Mouse (Mus musculus): Measurements from ENCODE around the gene Mcm2.

Gene Mcm2

DNA sequence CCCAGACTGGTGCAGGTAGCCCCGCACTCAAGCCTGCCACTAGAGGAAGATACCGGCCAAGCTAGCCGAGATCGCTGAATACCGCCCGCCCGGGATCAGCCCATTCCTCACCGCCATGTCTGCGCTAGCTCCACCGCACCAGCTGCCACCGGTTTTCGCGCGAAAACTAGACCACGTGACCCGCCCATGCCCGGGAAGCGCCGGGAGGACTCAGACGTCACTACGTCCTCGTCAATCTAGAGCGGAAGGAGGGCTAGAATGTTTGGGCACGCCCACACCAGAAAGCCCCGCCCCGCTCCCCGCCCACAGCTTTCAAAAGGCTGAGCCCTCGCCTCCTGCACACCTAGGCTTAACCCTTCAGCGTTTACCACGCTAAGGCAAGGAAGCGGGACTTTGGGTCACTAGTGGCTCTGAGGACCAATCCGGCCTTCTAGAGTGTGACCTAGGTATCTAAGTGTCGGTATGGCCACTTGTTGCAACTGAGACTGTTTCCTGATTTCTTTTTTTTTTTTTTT is at the start of gene Mcm2:
TSS of gene Mcm2 (minus strand) at position 247 of the 515 bp plus-strand sequence.
- peak; percentile 99 for DNase-seq (ENCODE audit: low read depth, low spot score)

DNA sequence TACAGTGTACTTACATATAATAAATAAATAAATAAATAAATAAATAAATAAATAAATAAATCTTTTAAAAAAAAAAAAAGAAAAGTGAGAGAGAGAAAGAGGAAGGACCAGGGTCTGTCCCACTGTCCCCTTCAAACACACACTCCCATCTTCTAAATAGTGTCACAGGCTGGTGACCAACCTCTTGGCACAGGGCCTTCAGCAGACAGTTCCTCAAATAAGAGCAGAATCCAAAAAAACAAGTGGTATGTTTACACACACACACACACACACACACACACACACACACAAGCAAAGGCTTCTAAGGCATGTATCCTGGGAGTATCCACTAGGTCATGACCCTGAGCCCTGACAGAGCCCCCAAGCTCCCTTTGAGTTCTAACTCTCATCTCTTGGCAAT is 49.2 kb upstream of the Mcm2 start:
- no peak for DNase-seq (ENCODE audit: low read depth, low spot score)

DNA sequence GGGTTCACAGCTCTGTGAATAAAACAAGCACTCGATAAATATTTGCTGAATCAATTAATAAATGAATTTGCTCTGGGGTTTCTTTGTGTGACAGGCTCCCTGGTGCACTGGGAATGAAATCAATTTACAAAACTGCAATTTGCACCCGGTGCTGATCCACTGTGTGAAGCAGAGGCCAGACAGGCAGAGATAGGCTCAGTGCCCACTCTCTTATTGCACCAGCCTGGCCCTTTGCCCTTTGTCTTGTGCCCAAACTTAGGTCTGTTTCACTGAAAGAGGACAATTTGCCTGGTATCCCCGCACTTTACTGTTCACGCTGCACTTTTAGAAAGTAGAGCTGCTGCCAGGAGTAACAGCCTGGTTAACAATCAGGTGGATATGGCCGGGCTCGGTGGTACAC is 47.9 kb upstream of the Mcm2 start:
- no peak for DNase-seq (ENCODE audit: low read depth, low spot score)

DNA sequence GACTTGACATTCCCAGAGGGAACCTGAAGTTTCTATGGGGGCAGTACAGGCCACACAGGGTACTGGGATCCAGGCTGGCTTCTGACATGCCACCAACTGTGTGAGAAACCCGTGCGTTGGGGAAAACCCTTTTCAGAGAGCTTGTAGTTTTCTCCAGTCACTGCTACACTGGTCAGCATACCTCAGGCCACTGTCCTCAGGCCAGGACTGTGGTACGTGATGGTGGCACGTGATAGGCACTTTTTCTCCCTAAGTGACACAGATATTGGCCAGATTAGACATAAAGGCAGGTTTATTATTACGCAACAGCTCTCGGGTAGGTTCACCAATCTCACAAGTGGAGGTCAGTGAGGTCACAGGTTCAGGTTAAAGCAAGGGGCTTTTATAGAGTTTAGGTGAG is 45.1 kb upstream of the Mcm2 start:
- no peak for DNase-seq (ENCODE audit: low read depth, low spot score)

DNA sequence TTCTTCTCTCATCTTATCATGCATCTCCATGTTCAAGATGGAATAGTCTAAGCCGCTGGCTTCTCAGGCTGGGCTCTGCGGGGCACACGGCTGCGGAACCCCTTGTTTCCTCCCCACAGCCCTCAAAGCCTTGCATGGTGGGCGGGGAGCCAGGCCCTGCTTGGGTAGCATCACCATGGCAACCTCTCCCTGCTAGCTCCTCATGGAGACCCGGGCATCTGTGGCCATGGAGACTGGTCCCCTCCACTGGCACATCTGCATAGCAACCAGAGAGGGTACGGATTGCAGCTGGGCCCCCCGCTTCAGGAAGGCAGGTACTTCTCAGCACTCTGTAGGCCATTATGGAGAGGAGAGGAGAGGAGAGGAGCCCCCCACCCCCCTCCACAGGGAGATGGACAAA is 44.0 kb upstream of the Mcm2 start:
- DNase-seq (ENCODE audit: low read depth, low spot score) = no peak

DNA sequence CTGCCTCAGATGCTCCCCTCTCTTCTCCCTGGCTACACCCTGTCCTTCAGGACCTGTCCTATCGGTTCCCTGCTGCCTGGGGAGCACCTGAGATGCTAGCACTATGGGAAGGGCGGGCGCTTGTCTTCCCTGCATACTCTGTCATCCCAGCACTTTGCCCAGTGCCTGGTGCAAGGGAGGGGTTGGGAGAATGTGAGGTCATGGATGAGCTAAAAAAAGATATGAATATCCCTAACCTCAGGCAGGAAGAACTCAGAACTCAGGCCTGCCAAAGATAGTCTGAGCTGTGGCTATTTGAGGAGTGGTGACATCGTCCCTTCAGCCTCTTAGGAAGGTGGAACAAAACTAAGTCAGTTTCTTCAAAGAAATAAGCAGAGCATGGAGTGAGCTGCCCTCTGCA is 43.0 kb upstream of the Mcm2 start:
- DNase-seq (ENCODE audit: low read depth, low spot score) = no peak

DNA sequence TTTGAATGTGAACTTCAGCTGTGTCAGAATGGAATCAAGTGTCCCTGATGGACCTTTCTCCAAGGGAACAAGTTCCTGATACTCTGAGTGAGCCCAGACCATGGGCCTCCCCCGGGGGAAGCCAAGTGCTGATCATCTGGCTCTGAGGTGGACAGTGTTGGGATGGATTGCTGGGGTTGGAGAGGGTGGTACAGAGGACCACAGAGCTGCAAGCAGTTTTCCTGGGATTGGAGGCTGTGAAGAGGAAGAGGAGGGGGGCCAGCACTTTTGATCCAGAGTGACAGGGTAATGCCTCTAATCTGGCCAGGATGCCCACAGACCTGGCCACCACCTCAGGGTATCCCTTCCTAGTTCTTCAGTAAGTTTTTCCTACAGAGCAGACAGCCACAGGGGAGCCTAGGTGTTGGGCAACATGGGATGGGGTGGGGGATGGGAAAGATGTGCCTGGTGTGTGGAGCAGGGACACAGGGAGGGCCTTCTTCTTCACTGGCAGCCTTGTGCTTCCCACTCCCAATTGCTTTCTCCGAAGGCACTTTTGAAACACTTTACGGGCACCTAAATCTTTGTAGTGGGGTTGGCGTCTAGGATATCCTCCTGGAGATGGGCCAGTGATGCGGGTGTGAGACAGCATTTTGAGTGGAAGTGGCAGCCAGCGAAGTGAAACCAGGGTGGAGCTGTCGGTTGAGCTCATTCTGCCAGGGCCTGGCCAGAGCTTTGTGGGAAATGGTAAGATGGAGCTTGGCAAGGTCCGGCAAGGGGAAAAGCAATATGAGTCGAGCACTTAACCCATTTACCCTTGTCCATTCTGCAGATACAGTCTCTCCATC is 41.7 kb upstream of the Mcm2 start:
- DNase-seq (ENCODE audit: low read depth, low spot score) = no peak

DNA sequence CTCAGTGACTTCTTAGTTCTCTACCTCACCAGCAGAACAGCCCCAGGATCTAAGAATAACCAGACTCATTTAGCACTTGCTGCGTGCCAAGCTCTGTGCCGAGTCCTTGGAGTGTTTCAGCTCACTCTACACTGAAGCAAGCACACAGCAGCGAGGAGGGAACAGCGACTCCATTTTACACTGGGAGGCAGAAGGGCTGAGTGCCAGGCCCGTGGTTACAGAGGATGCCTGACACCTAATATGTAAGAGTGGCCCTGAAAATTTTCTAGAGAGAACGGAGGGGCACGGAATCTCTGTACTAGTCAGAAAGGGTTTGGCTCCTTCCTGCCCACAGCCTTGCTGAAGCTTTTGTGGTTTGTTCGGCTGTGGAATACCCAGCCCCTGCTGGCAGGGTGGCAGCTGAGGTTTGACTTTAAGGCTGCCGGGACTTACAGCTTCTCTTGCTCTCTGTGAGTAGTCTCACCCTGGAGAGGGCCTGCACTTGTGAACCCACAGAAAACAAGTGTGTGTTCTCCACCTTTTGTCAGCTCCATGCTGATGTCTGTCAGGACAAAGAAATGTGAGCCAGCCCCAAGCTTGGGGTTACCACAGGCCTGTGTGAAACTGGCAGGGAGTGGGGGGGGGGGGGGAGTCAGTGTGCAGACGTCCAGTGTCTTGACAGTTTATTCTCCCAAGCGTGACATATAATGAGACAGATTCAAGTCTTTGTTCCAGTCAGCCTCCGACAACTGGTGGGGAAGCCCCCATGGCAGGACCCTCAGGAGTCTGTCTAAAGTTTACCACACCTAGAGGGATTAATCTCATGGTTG is 40.9 kb upstream of the Mcm2 start:
- DNase-seq (ENCODE audit: low read depth, low spot score) = no peak

DNA sequence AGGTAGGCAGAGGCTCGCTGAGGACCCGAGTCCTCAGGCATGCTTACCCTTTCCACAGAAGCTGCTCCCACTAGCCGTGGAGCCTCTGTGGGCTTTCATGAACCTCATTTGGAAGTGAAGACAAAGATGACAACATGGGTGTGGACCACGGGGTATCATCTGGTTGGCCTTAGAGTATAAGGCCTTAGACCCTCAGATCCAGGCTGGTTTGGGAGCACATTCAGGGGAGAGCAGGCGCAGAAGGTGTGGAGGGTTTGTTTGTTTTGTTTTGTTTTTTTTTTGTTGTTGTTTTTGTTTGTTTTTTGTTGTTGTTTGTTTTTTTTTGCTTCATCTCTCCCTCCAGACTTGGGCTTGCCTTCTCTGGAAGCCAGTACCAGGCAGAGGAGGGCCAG is 40.1 kb upstream of the Mcm2 start:
- DNase-seq (ENCODE audit: low read depth, low spot score) = no peak

DNA sequence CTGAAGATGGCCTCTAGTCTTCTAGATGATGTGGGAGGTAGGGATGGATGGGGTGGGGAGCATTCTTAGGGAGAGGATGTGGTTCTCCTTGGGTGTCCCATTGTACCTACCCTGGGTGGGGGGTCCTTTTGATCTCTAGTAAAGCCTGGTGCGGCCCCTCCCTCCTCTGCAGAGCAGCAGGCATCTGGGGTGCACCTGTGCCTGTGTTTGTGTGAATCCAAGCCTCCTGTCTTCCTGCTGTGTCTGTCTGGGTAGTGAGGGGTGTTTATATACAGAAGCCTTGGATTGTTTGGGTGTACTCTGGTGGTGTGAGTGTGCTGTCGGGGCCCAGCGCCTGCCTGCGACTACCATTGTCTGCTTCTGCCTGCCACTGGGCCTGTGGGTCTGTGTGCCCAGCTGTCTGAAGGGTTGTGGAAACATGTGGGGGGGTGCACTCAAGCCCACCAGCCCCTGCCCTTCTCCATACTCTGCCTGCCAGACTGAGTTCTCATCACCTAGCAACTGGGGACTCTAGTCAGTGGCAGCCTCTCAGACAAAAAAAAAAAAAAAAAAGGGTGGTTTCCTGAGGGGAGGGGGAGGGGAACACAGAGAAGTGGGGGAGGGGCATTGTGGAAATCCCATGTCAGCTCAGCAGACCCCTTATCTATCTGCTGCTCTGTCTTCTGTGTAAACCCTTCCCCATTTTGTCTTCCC is 39.5 kb upstream of the Mcm2 start:
- DNase-seq (ENCODE audit: low read depth, low spot score) = no peak

DNA sequence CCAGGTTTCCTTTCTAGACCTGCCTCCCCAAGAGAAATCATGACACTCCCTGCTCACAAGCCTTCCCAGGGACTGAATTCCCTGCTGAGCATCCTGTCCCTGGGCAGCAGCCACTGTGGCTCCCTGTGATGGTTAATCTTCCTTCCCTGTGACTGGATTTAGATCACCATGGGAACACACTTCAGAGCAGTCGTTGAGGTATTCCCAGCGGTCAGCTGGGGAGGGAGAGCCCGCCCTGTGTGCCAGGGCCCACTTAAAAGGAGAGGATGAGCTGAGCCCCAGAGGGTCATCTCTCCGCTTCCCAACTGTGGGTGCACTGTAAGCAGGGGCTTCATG is 38.6 kb upstream of the Mcm2 start:
- DNase-seq (ENCODE audit: low read depth, low spot score) = no peak

DNA sequence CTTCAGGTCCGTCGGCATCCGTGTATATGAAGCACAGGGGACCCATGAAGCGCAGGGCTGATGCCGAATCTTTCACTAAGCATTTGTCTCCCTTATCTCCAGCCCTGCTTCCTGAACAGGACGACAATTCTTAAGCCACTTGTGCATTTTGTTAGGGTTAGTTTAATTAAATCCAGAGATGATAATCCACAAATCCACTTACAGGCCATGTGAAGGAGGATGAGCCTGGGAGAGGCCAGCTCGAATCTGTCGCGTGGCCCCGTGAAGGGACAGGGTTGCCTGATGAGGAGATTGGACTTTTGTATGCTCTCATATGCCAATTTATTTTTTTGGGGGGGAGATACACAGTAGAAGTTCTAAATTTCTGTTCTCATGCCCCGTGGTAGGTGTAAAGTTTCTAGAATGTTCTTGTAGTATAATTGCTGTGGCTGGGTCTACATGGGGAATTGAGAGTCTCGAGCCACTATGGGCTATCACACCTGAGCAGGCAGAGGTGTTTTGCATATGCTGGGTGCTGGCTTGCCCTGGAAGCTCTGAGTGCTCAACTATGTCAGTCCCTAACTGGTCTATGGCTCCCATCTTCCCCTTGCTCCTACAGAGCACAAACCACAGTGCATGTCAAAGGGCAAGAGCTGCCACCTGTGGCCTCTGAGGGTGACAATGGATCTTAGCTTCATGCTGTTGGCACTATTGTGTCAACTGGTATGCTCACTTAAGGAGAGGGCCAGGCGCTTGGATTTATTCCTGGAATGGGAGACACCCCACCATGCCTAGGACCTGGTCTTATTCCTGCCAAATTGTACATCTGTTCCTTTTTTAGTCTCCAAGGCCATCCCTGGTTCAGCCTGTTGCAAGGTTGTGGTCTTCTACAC is 38.0 kb upstream of the Mcm2 start:
- DNase-seq (ENCODE audit: low read depth, low spot score) = no peak

DNA sequence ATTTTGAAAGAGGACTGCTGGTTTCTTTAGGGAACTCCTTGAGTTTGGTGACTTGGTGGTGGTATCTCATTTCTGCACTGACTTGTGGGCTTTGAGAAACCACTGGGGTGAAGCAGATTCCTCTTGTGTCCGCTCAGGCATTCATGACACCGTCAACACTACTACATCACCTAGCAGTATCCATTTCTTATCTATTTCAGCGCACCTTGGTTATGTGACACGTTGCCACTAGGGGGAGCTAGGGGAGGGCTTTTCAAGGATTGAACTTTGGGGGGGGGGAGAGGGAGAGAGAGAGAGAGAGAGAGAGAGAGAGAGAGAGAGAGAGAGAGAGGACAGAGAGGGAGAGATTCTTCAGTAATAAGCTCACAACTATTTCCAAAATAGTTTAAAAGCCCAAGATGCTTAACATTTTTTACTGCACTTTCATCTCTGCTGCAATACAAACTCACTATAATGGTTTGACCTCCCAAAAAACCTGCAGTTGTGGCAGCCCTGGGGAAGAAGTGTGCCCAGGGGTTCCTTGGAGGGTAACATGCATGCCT is 37.2 kb upstream of the Mcm2 start:
- DNase-seq (ENCODE audit: low read depth, low spot score) = peak; percentile 69

DNA sequence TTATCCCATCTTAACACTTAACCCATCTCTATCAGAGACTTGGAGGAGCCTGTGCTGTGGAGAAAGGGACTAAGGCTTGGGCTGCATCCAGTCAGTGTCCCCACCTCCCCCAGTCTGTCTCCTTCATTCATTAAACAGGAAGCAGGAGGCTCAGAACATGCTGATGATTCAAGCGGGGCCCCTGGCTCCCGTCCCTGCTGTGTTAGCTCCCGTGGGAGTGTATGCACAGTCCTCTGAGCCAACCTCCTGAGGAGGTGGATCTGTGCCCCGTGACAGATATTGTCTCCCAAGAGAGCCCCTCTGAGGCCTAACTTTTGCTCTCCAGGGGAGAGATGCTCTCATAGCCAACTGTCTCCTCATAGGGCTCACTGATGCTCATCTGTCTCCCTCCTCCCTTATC is 36.2 kb upstream of the Mcm2 start:
- no peak for DNase-seq (ENCODE audit: low read depth, low spot score)

DNA sequence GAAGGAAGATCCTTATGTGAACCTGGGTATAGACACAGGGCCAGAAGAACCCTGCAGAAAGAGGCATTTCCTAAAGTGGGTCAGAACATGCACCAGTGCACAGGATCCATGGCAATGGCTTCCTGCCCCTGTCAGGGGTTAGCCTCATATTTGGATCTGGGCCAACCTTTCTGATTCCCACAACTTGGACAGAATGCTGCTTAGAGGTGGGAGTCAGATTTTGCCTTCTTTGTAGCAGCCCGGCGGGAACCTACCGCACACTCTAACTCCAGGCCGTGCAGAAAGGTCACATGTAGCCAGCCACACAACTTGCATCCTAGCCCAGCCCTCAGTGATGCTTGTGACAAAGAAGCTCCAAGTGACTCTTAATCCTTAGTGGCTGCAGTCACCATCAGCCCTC is 35.6 kb upstream of the Mcm2 start:
- DNase-seq (ENCODE audit: low read depth, low spot score) = no peak

DNA sequence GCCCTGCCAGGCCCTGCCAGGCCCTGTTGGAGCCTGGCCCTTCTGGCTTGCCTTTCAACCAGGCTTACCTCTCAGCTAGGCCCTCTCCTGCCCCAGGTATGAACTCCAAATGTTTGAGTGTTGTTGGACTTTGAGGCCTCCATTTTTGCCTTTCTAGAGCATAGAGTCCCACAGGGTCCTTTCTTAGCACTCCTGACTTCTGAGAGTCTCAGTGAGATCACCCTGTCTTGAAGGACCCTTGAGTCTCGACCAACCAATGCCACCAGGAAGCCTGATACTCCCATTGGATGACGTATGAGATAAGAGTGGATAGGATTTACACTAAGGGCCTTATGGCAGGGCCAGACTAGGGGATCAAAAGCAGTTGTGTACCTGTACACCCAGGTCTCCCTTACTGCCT is 32.9 kb upstream of the Mcm2 start:
- no peak for DNase-seq (ENCODE audit: low read depth, low spot score)

DNA sequence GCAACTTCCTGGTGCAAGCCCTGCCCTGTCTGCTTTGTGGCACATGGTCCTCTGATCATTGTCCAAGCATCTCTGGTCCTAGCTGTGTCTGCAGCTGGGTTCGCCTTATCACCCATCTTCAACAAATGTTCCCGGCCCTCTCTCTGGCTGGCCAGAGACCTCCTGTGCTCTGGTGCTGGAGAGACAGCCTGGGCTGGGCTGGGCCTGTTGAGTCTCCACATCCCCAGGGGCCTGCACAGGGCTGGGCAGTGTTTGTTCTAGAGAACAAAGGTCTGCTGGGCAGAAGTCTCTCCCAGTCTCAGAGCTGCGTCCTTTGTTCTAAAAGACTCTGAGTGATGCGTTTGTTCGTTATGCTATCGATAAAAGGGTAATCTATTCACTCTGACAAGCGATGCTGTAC is 31.5 kb upstream of the Mcm2 start:
- no peak for DNase-seq (ENCODE audit: low read depth, low spot score)

DNA sequence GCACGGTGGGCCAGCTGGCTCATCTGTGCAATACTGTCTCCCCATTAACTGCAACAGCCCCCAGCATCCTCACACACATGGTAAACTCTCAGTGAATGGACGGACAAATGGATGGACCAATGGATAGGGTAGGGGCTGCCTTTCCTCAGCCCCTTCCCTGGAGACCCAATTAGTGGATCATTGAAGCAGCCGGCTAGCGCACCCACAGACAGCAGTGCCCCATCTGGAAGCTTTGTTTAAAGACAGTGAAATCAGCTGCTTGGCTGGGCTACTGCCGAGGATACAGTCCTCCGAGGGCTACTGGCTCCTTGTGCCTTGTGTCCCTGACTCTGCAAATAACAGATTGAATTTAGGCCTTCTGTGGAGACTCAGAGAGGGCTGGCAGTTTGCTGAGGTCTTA is 30.9 kb upstream of the Mcm2 start:
- no peak for DNase-seq (ENCODE audit: low read depth, low spot score)

DNA sequence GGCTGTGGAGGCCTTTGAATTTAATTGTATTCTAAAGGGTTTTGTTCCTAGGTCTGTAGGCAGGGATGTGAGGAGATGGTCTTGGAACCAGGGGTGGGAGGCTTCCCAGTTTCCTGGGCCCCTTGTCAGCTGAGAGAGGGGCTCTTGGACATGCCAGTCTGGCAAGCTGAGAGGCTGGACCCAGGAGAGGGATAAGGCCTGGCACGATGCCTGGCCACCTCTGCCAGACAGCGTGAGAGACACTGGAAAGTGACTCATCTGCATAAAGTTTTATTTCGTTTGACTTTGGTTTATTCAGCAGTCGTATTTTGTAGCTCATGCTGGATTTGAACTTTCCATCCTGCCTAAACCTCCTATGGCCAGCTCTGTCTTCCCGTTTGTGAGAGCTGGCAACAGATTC is 30.0 kb upstream of the Mcm2 start:
- DNase-seq (ENCODE audit: low read depth, low spot score) = no peak

DNA sequence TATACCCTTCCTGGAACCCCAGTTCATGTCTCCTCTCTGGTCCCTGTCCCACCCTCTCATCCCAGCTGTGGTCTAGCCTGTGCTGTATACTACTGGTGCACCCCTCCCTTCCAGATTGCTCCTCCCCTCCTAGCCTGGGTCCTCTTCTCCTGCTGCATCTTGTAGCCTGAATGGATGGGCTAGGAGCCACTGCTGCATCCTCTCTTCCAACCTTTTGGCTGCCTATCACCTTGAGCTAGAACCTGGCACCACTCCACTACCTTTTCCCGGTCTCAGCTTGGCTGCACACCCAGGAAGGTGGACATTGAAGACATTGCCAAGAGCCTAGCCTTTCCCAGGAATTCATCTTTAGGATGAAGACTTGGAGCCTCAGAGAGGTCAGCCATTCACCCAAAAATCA is 29.4 kb upstream of the Mcm2 start:
- DNase-seq (ENCODE audit: low read depth, low spot score) = no peak

DNA sequence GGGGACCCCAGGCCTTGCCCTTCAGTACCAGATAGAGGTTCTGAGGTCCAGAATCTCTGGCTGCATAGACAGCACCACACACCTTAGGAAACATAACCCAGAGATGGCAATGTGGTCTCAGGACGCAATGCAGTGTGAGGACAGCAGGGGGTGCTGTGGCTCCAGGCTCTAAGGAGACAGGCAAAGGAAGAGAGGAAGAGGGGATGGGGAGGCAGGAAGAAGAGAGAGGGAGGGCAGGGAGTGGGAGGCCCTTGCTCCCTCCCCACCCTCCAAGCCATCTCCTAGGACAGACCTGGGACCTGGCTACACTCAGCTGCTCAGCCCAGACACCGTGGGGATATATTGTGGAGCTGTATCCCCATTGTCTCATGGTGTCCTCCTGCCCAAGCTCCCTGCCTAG is 29.0 kb upstream of the Mcm2 start:
- peak; percentile 66 for DNase-seq (ENCODE audit: low read depth, low spot score)

Measured in ZHBTc4 (cell line).